Mouse (Mus musculus): ENCODE measurements around the gene Chrm3.

GRCm38 (mm10) chr13:10251499-10252179 lies 109.0 kb downstream of the Chrm3 start:
- TF ChIP-seq CTCF (IDR thresholded peaks at IDR 0.05; ENCODE audit: extremely low read depth, insufficient read length, insufficient replicate concordance, low read depth, low read length) (no peak), POLR2A (IDR thresholded peaks at IDR 0.05; ENCODE audit: low read depth, low read length) (no peak)

Data from small intestine, adult 2 months (tissue).